Mouse (Mus musculus) urinary bladder, adult 18-20 months (tissue): ENCODE measurements around the gene Nfya.
A peak's percentile ranks its signal among the peaks of the same experiment; 100 is the strongest.

ENCODE experiments used
- DNase-seq, 2 experiments: peaks; one replicate each; pipeline ENCODE4 v3.0.0; 2022; ENCODE audit warnings: low spot score in 2 of 2, mixed read lengths in 2 of 2

Gene Nfya

GRCm38 (mm10) chr17:48409380-48410298 is at the start of gene Nfya, which contains the start of gene Oard1:
Gene Nfya (minus strand): TSS chr17:48409906.
Gene Oard1 (plus strand): TSS chr17:48410014.
- peak; percentile 99 to 100 for DNase-seq

GRCm38 (mm10) chr17:48457971-48458653 is 48.4 kb upstream of the Nfya start:
- DNase-seq: no peak

- no peak for DNase-seq
Measured at GRCm38 (mm10) chr17:48455955-48456354, 46.2 kb upstream of the Nfya start.

GRCm38 (mm10) chr17:48454688-48455087 is 45.0 kb upstream of the Nfya start, which contains the start of gene Unc5cl:
Gene Unc5cl (plus strand): TSS chr17:48454901.
- no peak for DNase-seq

- DNase-seq: no peak
Measured at GRCm38 (mm10) chr17:48454190-48454589, 44.5 kb upstream of the Nfya start.

GRCm38 (mm10) chr17:48453489-48453888 is 43.8 kb upstream of the Nfya start:
- no peak for DNase-seq

- no peak for DNase-seq
Measured at GRCm38 (mm10) chr17:48451753-48452444, 42.2 kb upstream of the Nfya start.

GRCm38 (mm10) chr17:48451353-48451675 is 41.6 kb upstream of the Nfya start, which contains the start of gene Tspo2:
Gene Tspo2 (minus strand): TSS chr17:48451522.
- DNase-seq: no peak

GRCm38 (mm10) chr17:48450666-48451352 is 41.1 kb upstream of the Nfya start:
- DNase-seq: no peak

- no peak for DNase-seq
Measured at GRCm38 (mm10) chr17:48447675-48448074, 38.0 kb upstream of the Nfya start.

GRCm38 (mm10) chr17:48443542-48444145 is 33.9 kb upstream of the Nfya start:
- no peak for DNase-seq

- no peak for DNase-seq
Measured at GRCm38 (mm10) chr17:48442745-48443457, 33.2 kb upstream of the Nfya start.

- DNase-seq: no peak
Measured at GRCm38 (mm10) chr17:48437421-48437911, 27.8 kb upstream of the Nfya start.

- no peak for DNase-seq
Measured at GRCm38 (mm10) chr17:48436487-48436886, 26.8 kb upstream of the Nfya start.

GRCm38 (mm10) chr17:48434479-48434878 is 24.8 kb upstream of the Nfya start:
- no peak for DNase-seq

GRCm38 (mm10) chr17:48433689-48434330 is 24.1 kb upstream of the Nfya start:
- DNase-seq: no peak

- DNase-seq: no peak
Measured at GRCm38 (mm10) chr17:48433006-48433655, 23.4 kb upstream of the Nfya start.

GRCm38 (mm10) chr17:48432158-48432980 is 22.7 kb upstream of the Nfya start, which contains the start of gene Apobec2:
Gene Apobec2 (minus strand): TSS chr17:48432930.
- no peak for DNase-seq
